Mouse (Mus musculus): Measurements from ENCODE around the gene Lhfpl5. TPM values are rescaled to one million over a fixed set of nuclear protein-coding genes. Genes with fewer than 3 reads are reported as not detected.
"Not testable (repeated sequence)": the region's sequence is repeated elsewhere in the genome, so short reads cannot be mapped to it uniquely, and the experiment has no call there.

Gene Lhfpl5
- polyA plus RNA-seq, 1 experiment from 2014 or later: 4.2 TPM

- WGBS: 74% methylated on average over 14 of the region's 14 CpGs
- H3K9me3 ChIP-seq: no peaks in the 10 kb centered on the region
- H3K4me1 ChIP-seq (replicated peaks): 0 out of 2 replicates have a peak, but pooled peaks cover 5% of the 10 kb centered on the region
- H3K36me3 ChIP-seq: no peaks in the 10 kb centered on the region
- H3K27me3 ChIP-seq: 0 out of 2 replicates have a peak, but pooled peaks cover 4% of the 10 kb centered on the region
- no peak for ATAC-seq
- H3K27ac ChIP-seq: no peak within 1 kb of the TSS
- no peak within 1 kb of the TSS for H3K4me2 ChIP-seq (replicated peaks)
- H3K4me3 ChIP-seq (replicated peaks): no peak within 1 kb of the TSS
- H3K9ac ChIP-seq (replicated peaks): no peak within 1 kb of the TSS
Measured at GRCm38 (mm10) chr17:28549111-28549510, 26.3 kb upstream of the Lhfpl5 start, which contains the start of gene Clpsl2. Gene Clpsl2, plus strand, starts transcription at chr17:28549411.

DNA sequence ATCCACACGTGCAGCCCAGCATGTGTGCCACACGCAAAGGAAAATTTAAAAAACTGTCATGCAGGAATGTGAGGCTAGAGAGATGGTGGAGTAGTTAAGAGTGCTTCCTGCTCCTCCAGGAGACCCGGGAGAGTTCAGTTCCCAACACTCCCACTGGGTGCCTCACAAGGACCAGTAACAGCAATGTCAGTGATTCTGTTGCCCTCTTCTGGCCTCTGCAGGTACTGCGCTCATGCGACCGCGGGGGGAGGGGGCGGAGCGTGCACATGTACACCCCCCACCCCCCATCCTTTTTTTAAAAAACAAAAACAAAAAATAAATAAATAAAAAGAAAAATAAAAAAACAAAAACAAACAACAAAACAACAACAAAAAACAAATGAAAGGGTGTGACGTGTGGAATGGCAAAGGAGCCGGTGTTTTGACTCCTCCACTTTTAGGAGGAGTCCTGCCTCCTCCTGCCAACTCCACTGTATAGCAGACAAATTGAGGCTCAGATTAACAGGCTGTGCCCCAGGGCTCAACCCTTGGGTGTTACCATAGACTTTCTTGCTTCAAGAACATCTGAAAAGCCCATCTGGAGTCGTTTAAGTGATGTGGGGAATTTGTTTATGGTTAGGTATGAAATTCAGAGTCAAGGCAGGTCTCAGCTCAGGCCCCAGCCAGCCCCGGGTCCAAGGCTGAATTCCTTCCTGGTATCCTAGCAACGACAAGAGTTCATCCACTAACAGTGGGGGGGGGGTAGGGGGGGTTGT, 22.2 kb upstream of the Lhfpl5 start:
- 8% methylated on average over 14 of the region's 14 CpGs for WGBS
- Histone ChIP-seq H3K4me2 (replicated peaks) (no peak overlapping the region), H3K27me3 (0 out of 2 replicates have a peak, but pooled peaks cover 4% of the 10 kb centered on the region), H3K9ac (replicated peaks) (no peak overlapping the region), H3K4me1 (replicated peaks) (peaks cover 18% of the 10 kb centered on the region; the same call in 1 of the 2 replicates), H3K27ac (no peak overlapping the region), H3K4me3 (replicated peaks) (no peak overlapping the region), H3K9me3 (no peaks in the 10 kb centered on the region), H3K36me3 (no peaks in the 10 kb centered on the region)
- no peak for ATAC-seq

DNA sequence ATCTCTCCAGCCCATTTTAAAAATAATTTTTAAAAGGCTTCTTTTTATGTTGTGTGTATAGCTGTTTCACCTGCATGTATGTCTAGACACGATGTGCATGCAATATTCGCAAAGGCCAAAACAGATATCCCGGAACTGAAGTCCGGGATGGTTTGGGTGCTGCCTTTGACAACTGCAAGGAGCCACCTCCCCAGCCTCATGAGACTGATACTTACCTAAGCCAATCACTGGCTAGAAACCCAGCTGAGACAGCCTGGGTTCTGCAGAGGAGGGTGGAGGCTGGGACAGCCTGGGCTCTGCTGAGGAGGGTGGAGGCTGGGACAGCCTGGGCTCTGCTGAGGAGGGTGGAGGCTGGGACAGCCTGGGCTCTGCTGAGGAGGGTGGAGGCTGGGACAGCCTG, 21.4 kb upstream of the Lhfpl5 start:
- not testable (repeated sequence) for H3K36me3 ChIP-seq; H3K27ac ChIP-seq; H3K4me3 ChIP-seq (replicated peaks); H3K27me3 ChIP-seq; ATAC-seq; H3K4me2 ChIP-seq (replicated peaks); H3K9me3 ChIP-seq; H3K9ac ChIP-seq (replicated peaks)
- WGBS: 94% methylated on average over 4 of the region's 4 CpGs
- peaks cover 18% of the 10 kb centered on the region; the same call in 1 of the 2 replicates for H3K4me1 ChIP-seq (replicated peaks)

DNA sequence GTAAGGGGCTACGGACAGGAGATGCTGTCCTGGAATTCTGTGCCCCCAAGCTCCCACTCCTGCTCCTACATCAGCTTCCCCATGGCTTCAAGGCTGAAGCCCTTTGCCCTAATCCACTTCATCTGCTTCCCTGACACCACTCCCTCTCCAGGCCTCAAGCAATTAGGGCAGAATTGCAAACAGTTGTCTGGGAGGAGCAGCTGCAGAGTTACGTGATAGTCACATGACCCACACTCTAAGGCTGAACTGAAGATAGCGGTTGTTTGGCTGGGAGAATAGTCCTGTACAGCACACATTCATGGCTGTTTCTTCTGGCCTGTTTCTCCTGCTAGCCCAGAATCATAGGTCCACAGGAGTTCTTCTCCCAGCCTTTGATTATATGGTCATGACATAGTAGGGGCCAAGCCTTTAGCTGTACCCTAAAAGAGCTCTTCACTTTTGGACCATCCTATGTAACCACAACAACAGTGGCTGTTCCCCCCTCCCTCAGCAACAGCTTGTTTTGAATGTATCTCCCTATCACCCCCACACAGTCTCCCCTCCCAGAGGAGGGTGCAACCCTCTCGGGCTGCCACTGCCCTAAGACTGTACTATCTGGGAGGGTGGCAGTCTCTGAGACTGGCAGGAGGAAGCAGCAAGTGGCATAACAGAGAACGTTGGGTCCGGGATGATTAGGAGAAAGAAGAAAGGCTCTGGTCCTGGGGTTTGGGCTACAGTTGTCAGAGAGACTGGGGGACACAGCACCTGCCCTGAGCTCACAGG, 18.6 kb upstream of the Lhfpl5 start:
- Histone ChIP-seq H3K9me3 (no peaks in the 10 kb centered on the region), H3K9ac (replicated peaks) (no peak overlapping the region), H3K27ac (no peak overlapping the region), H3K27me3 (no peaks in the 10 kb centered on the region), H3K4me2 (replicated peaks) (no peak overlapping the region), H3K4me1 (replicated peaks) (peaks cover 18% of the 10 kb centered on the region; the same call in 1 of the 2 replicates), H3K36me3 (no peaks in the 10 kb centered on the region), H3K4me3 (replicated peaks) (no peak overlapping the region)
- 65% methylated on average over 6 of the region's 6 CpGs for WGBS
- ATAC-seq: no peak; the same call in 1 of the 2 replicates

DNA sequence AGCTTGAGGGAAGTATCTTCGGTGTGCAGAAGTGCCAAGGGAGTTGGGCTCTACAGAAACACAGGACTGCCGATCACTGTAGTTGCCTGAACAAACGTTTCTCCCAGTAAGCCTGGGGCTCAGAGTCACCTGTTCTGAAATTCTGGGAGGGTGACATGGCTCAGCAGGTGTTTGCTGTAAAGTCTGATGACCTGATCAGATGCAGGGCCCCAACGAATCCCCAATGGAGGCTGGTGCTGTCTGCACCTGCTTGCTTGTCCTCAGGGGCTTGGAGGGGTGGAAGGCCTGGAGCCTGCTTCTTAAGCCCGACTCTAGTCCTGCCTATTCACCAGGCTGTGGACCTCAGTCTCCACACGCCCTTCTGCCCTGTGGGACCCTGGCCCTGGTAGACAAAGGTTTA, 17.7 kb upstream of the Lhfpl5 start:
- H3K9me3 ChIP-seq: no peaks in the 10 kb centered on the region
- no peak for ATAC-seq
- no peaks in the 10 kb centered on the region for H3K36me3 ChIP-seq
- H3K27me3 ChIP-seq: no peaks in the 10 kb centered on the region
- H3K9ac ChIP-seq (replicated peaks): no peak overlapping the region
- H3K4me1 ChIP-seq (replicated peaks): peaks cover 18% of the 10 kb centered on the region; the same call in 1 of the 2 replicates
- H3K4me2 ChIP-seq (replicated peaks): no peak overlapping the region
- H3K4me3 ChIP-seq (replicated peaks): no peak overlapping the region
- H3K27ac ChIP-seq: no peak overlapping the region
- WGBS: 77% methylated on average over 6 of the region's 6 CpGs

DNA sequence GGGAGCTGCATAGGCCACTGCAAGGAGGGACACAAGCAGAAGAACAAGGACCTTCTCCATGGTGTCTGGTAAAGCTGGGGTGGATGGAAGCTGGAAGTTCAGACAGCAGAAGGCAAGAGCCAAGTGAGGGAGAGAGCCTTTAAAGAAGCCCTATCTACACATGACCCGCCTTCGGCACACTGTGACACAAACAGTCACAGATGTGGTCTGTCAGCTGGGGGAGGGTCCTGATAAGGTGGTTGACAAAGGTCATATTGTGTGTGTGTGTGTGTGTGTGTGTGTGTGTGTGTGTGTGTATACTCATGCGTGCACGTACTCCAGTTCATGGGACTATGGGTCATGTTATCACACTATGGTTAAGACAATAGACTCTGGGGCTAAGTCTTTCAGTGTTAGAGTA, 14.8 kb upstream of the Lhfpl5 start, which contains the start of gene Clps:
Gene Clps (minus strand): TSS at position 169 of the 400 bp plus-strand sequence.
- WGBS: 93% methylated on average over 4 of the region's 4 CpGs
- Histone ChIP-seq H3K27me3 (no peaks in the 10 kb centered on the region), H3K27ac (no peak within 1 kb of the TSS), H3K36me3 (no peaks in the 10 kb centered on the region), H3K9ac (replicated peaks) (no peak within 1 kb of the TSS), H3K4me1 (replicated peaks) (peaks cover 13% of the 10 kb centered on the region; the same call in 1 of the 2 replicates), H3K4me3 (replicated peaks) (no peak within 1 kb of the TSS), H3K9me3 (no peaks in the 10 kb centered on the region), H3K4me2 (replicated peaks) (no peak within 1 kb of the TSS)
- ATAC-seq: no peak

- Histone ChIP-seq H3K9ac (replicated peaks) (no peak overlapping the region), H3K9me3 (no peaks in the 10 kb centered on the region), H3K4me1 (replicated peaks) (peaks cover 6% of the 10 kb centered on the region; the same call in 1 of the 2 replicates), H3K4me2 (replicated peaks) (no peak overlapping the region), H3K36me3 (no peaks in the 10 kb centered on the region), H3K27me3 (no peaks in the 10 kb centered on the region), H3K27ac (no peak overlapping the region), H3K4me3 (replicated peaks) (no peak overlapping the region)
- no peak for ATAC-seq
- WGBS: 67% methylated on average over 7 of the region's 7 CpGs
Measured at GRCm38 (mm10) chr17:28561613-28562012, 13.8 kb upstream of the Lhfpl5 start.

DNA sequence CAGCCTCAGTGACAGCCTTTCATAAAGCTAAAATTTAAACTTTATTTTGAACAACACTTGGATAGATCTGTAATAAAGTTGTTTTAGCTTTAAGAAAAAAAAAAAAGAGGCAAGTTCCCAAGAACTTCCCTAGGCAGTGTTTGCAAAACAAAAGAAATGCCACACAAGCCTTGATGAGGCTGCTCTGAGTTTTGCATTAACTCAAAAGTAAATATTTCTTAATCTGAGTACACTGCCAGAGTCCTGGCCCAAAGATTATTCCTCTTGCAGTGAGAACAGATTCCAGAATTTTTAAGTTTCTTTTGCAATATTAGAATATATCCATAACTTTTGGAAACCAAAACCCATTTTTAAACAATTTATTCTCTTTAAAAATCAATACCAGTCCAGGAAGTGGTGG, 10.3 kb upstream of the Lhfpl5 start:
- H3K9ac ChIP-seq (replicated peaks): no peak overlapping the region
- H3K27ac ChIP-seq: no peak overlapping the region
- H3K4me1 ChIP-seq (replicated peaks): no peaks in the 10 kb centered on the region
- H3K4me2 ChIP-seq (replicated peaks): no peak overlapping the region
- no peaks in the 10 kb centered on the region for H3K9me3 ChIP-seq
- no peaks in the 10 kb centered on the region for H3K27me3 ChIP-seq
- H3K4me3 ChIP-seq (replicated peaks): no peak overlapping the region
- ATAC-seq: no peak
- no peaks in the 10 kb centered on the region for H3K36me3 ChIP-seq

GRCm38 (mm10) chr17:28567541-28567940, 7.9 kb upstream of the Lhfpl5 start:
- WGBS: 21% methylated on average over 3 of the region's 3 CpGs
- Histone ChIP-seq H3K4me1 (replicated peaks) (no peaks in the 10 kb centered on the region), H3K27me3 (no peaks in the 10 kb centered on the region), H3K4me3 (replicated peaks) (no peak overlapping the region), H3K27ac (no peak overlapping the region), H3K9me3 (no peaks in the 10 kb centered on the region), H3K36me3 (no peaks in the 10 kb centered on the region), H3K4me2 (replicated peaks) (no peak overlapping the region), H3K9ac (replicated peaks) (no peak overlapping the region)
- no peak for ATAC-seq

GRCm38 (mm10) chr17:28571868-28572267, 3.6 kb upstream of the Lhfpl5 start:
- Histone ChIP-seq H3K4me3 (replicated peaks) (no peak overlapping the region), H3K36me3 (no peaks in the 10 kb centered on the region), H3K27ac (no peak overlapping the region), H3K4me1 (replicated peaks) (peaks cover 9% of the 10 kb centered on the region), H3K9ac (replicated peaks) (no peak overlapping the region), H3K9me3 (no peaks in the 10 kb centered on the region), H3K27me3 (peaks cover 6% of the 10 kb centered on the region; the same call in 1 of the 2 replicates), H3K4me2 (replicated peaks) (no peak overlapping the region)
- ATAC-seq: no peak
- WGBS: 86% methylated on average over 3 of the region's 3 CpGs

DNA sequence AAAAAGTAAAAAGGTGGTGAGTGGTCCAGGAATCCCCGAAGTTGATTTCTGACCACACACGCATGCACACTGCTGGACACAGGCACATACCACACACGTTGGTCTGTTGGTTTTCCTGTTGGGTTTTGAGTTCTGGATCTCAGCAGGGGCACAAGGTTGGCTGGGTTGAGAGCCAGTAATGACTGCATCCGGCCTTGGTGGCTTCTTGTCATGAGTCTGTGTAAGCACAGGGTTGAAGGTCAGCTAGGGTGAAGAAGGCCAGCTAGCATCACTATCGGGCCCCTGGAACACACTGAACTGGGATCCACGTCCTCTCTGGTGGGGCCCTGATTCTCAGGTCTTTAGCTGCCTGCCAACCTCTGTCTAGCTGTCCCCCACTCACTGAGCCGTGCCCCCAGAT, 2.9 kb upstream of the Lhfpl5 start:
- no peak for ATAC-seq
- H3K9ac ChIP-seq (replicated peaks): no peak overlapping the region
- no peaks in the 10 kb centered on the region for H3K36me3 ChIP-seq
- 85% methylated on average over 7 of the region's 7 CpGs for WGBS
- H3K4me1 ChIP-seq (replicated peaks): peaks cover 9% of the 10 kb centered on the region
- H3K9me3 ChIP-seq: no peaks in the 10 kb centered on the region
- H3K4me2 ChIP-seq (replicated peaks): no peak overlapping the region
- H3K27me3 ChIP-seq: peaks cover 6% of the 10 kb centered on the region; the same call in 1 of the 2 replicates
- no peak overlapping the region for H3K27ac ChIP-seq
- no peak overlapping the region for H3K4me3 ChIP-seq (replicated peaks)

DNA sequence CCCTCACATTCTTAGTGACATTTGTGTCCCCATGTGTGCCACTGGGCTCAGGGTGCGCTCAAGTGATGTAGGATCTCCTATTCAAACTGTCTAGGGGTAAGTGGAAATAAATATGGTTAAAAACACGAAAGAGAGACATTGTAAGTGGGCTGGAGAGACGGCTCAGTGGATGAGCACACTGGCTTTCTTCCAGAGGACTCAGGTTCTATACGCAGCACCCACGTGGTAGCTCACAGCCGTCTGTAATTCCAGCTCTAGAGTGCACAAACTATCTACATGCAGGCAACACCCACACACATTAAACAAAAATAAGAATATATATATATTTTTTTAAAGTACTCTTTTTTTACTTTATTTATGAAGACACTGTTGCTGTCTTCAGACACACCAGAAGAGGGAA, 2.5 kb upstream of the Lhfpl5 start:
- no peaks in the 10 kb centered on the region for H3K36me3 ChIP-seq
- no peak for ATAC-seq
- 85% methylated on average over 6 of the region's 6 CpGs for WGBS
- no peak overlapping the region for H3K27ac ChIP-seq
- H3K27me3 ChIP-seq: peaks cover 6% of the 10 kb centered on the region; the same call in 1 of the 2 replicates
- H3K4me3 ChIP-seq (replicated peaks): no peak overlapping the region
- no peak overlapping the region for H3K4me2 ChIP-seq (replicated peaks)
- peaks cover 9% of the 10 kb centered on the region for H3K4me1 ChIP-seq (replicated peaks)
- no peak overlapping the region for H3K9ac ChIP-seq (replicated peaks)
- no peaks in the 10 kb centered on the region for H3K9me3 ChIP-seq
